Mouse (Mus musculus) cerebellum, postnatal 14 days (tissue): ENCODE results near the gene Map3k9.

Experiments used
- DNase-seq, 2 experiments: peaks; one replicate each; pipeline ENCODE4 v3.0.0; 2021; ENCODE audit warnings: mixed read lengths in 2 of 2

Map3k9 gene

GRCm38 (mm10) chr12:81782606-81783005 is 1.6 kb upstream of the Map3k9 start:
- DNase-seq = no peak

- peak; percentile 65 to 69 for DNase-seq
These were observed 493 bp downstream of the Map3k9 start for GRCm38 (mm10) chr12:81780271-81781093.

- DNase-seq = peak; percentile 49 to 50
These were observed 1.1 kb downstream of the Map3k9 start for GRCm38 (mm10) chr12:81779831-81780230.

GRCm38 (mm10) chr12:81776191-81776590 is 4.8 kb downstream of the Map3k9 start:
- DNase-seq = no peak

- no peak for DNase-seq
These were observed 5.3 kb downstream of the Map3k9 start for GRCm38 (mm10) chr12:81775641-81776040.

- no peak for DNase-seq
These were observed 6.8 kb downstream of the Map3k9 start for GRCm38 (mm10) chr12:81774186-81774585.

GRCm38 (mm10) chr12:81769458-81769857 is 11.5 kb downstream of the Map3k9 start:
- DNase-seq = no peak

GRCm38 (mm10) chr12:81765386-81765785 is 15.6 kb downstream of the Map3k9 start:
- no peak for DNase-seq

- no peak for DNase-seq
These were observed 16.6 kb downstream of the Map3k9 start for GRCm38 (mm10) chr12:81764370-81764769.

GRCm38 (mm10) chr12:81754651-81755050 is 26.3 kb downstream of the Map3k9 start:
- DNase-seq = peak; percentile 41 to 55

GRCm38 (mm10) chr12:81751116-81751515 is 29.9 kb downstream of the Map3k9 start:
- DNase-seq = no peak

GRCm38 (mm10) chr12:81748918-81749317 is 32.1 kb downstream of the Map3k9 start:
- peak; percentile 50 to 73 for DNase-seq

- DNase-seq = no peak
These were observed 32.9 kb downstream of the Map3k9 start for GRCm38 (mm10) chr12:81748021-81748576.

GRCm38 (mm10) chr12:81746400-81747024 is 34.5 kb downstream of the Map3k9 start:
- DNase-seq = no peak

- DNase-seq = no peak
These were observed 45.5 kb downstream of the Map3k9 start for GRCm38 (mm10) chr12:81735246-81736070.

- peak; percentile 43 to 45 for DNase-seq
These were observed 54.6 kb downstream of the Map3k9 start for GRCm38 (mm10) chr12:81726246-81726822.

- DNase-seq = peak; percentile 33 to 47
These were observed 56.2 kb downstream of the Map3k9 start for GRCm38 (mm10) chr12:81724776-81725175.

- DNase-seq = no peak
These were observed 57.6 kb downstream of the Map3k9 start for GRCm38 (mm10) chr12:81723375-81723774.

GRCm38 (mm10) chr12:81719715-81720114 is 61.3 kb downstream of the Map3k9 start:
- no peak for DNase-seq

- DNase-seq = peak in 1 of 2 experiments; percentile 31
These were observed 61.8 kb downstream of the Map3k9 start for GRCm38 (mm10) chr12:81719161-81719560.

GRCm38 (mm10) chr12:81712618-81713017 is 68.4 kb downstream of the Map3k9 start:
- no peak for DNase-seq

GRCm38 (mm10) chr12:81702903-81703302 is 78.1 kb downstream of the Map3k9 start:
- DNase-seq = peak; percentile 39 to 42

GRCm38 (mm10) chr12:81698011-81698410 is 83.0 kb downstream of the Map3k9 start:
- DNase-seq = no peak
